Mouse (Mus musculus) stomach, embryonic 14.5 days (tissue): ENCODE data around the gene Mars. TPM values are rescaled to one million over a fixed set of nuclear protein-coding genes. Genes with fewer than 3 reads are reported as not detected.
"Not testable (repeated sequence)": the region's sequence is repeated elsewhere in the genome, so short reads cannot be mapped to it uniquely, and the experiment has no call there.

Experiments
- ATAC-seq: fragments of 200-750 bp; cut with Nextera tagmentation; 2 replicates; pipeline ENCODE4 v1.8.0; 2017; ENCODE audit warnings: low read depth, moderate TSS enrichment; ENCODE audit not compliant: insufficient number of reproducible peaks, insufficient read depth, low FRiP score
- H3K27ac ChIP-seq: fragments of 300-500 bp; sonication (generic); 2 replicates; pipeline ENCODE4 v1.5.1; 2014; ENCODE audit warnings: mild to moderate bottlenecking, low read length, moderate library complexity, mixed read lengths
- H3K27me3 ChIP-seq: fragments of 300-500 bp; sonication (generic); 2 replicates; pipeline ENCODE4 v1.6.1; 2014; ENCODE audit warnings: low read length, control low read depth, mixed read lengths; ENCODE audit not compliant: control insufficient read depth, insufficient read depth
- H3K36me3 ChIP-seq: fragments of 300-500 bp; sonication (generic); 2 replicates; pipeline ENCODE4 v1.6.1; 2014; ENCODE audit warnings: mild to moderate bottlenecking, control low read depth, low read length, moderate library complexity, mixed read lengths; ENCODE audit not compliant: control insufficient read depth, insufficient read depth
- H3K4me1 ChIP-seq: fragments of 300-500 bp; sonication (generic); 2 replicates; pipeline ENCODE4 v1.6.1; 2014; ENCODE audit warnings: low read length, control low read depth, mixed read lengths; ENCODE audit not compliant: control insufficient read depth, insufficient read depth
- H3K4me2 ChIP-seq: fragments of 300-500 bp; sonication (generic); replicated peaks from 2 replicates; pipeline ENCODE4 v1.6.1; 2014; ENCODE audit warnings: low read depth, low read length, control low read depth
- H3K4me3 ChIP-seq: fragments of 300-500 bp; sonication (generic); 2 replicates; pipeline ENCODE4 v1.5.1; 2014; ENCODE audit warnings: low read depth, low read length, control low read depth
- H3K9ac ChIP-seq: fragments of 300-500 bp; sonication (generic); replicated peaks from 2 replicates; pipeline ENCODE4 v1.6.1; 2014; ENCODE audit warnings: low read depth, mild to moderate bottlenecking, control low read depth, low read length, moderate library complexity, mixed read lengths
- H3K9me3 ChIP-seq: fragments of 300-500 bp; sonication (generic); 2 replicates; pipeline ENCODE4 v1.6.1; 2016; ENCODE audit warnings: low read depth, low read length, control low read depth; ENCODE audit not compliant: control insufficient read depth
- WGBS: fragments of 180-500 bp; shearing (Covaris S2); extraction: QIAGEN DNeasy Blood & Tissue Kit; methylation state at CpG from one replicate; pipeline ENCODE4 v1.1.7; 2014; 5-methylcytosine and 5-hydroxymethylcytosine counted together
- polyA plus RNA-seq: library from polyadenylated mRNA; unstranded; fragments of >200 nt; fragmentation: Nextera tagmentation; extraction: Ambion mirVana; gene quantifications from 2 replicates; pipeline ENCODE4 v1.2.1, GENCODE M21; 2014

Gene Mars
- polyA plus RNA-seq, 1 experiment from 2014 or later: 107 TPM

GRCm38 (mm10) chr10:127322669-127323068 lies 11.1 kb upstream of the Mars start:
- H3K27ac ChIP-seq: no peak overlapping the region
- H3K9me3 ChIP-seq: 0 out of 2 replicates have a peak, but pooled peaks cover 3% of the 10 kb centered on the region
- 0 out of 2 replicates have a peak, but pooled peaks cover 17% of the 10 kb centered on the region for H3K27me3 ChIP-seq
- no peak overlapping the region for H3K9ac ChIP-seq
- no peak overlapping the region for H3K4me3 ChIP-seq
- H3K4me2 ChIP-seq: no peak overlapping the region
- H3K36me3 ChIP-seq: no peaks in the 10 kb centered on the region
- ATAC-seq: no peak
- 71% methylated on average over 4 of the region's 4 CpGs for WGBS
- H3K4me1 ChIP-seq: peaks cover 14% of the 10 kb centered on the region; the same call in 1 of the 2 replicates

GRCm38 (mm10) chr10:127322178-127322577 lies 10.6 kb upstream of the Mars start:
- H3K27me3 ChIP-seq: 0 out of 2 replicates have a peak, but pooled peaks cover 12% of the 10 kb centered on the region

GRCm38 (mm10) chr10:127321621-127322020 lies 10.0 kb upstream of the Mars start, which contains the start of gene Arhgap9:
TSS of gene Arhgap9 (plus strand) at chr10:127321964.
- Histone ChIP-seq H3K36me3 (no peaks in the 10 kb centered on the region), H3K4me1 (peaks cover 11% of the 10 kb centered on the region; the same call in 1 of the 2 replicates), H3K27me3 (0 out of 2 replicates have a peak, but pooled peaks cover 11% of the 10 kb centered on the region), H3K4me3 (no peak within 1 kb of the TSS), H3K4me2 (no peak within 1 kb of the TSS), H3K9ac (no peak within 1 kb of the TSS), H3K9me3 (no peaks in the 10 kb centered on the region), H3K27ac (no peak within 1 kb of the TSS)
- ATAC-seq: no peak
- WGBS: 73% methylated on average over 3 of the region's 3 CpGs

More at GRCm38 (mm10) chr10:127322178-127322577, 10.6 kb upstream of the Mars start:
- H3K27ac ChIP-seq: no peak overlapping the region
- no peaks in the 10 kb centered on the region for H3K36me3 ChIP-seq
- no peak overlapping the region for H3K9ac ChIP-seq
- no peak for ATAC-seq
- no peak overlapping the region for H3K4me2 ChIP-seq
- 0 out of 2 replicates have a peak, but pooled peaks cover 2% of the 10 kb centered on the region for H3K9me3 ChIP-seq
- peaks cover 14% of the 10 kb centered on the region; the same call in 1 of the 2 replicates for H3K4me1 ChIP-seq
- no peak overlapping the region for H3K4me3 ChIP-seq
- WGBS: 55% methylated on average over 13 of the region's 13 CpGs

GRCm38 (mm10) chr10:127319969-127320368 lies 8.4 kb upstream of the Mars start:
- 73% methylated on average over 7 of the region's 7 CpGs for WGBS
- no peaks in the 10 kb centered on the region for H3K4me1 ChIP-seq
- H3K27me3 ChIP-seq: 0 out of 2 replicates have a peak, but pooled peaks cover 2% of the 10 kb centered on the region
- H3K4me3 ChIP-seq: no peak overlapping the region
- H3K36me3 ChIP-seq: no peaks in the 10 kb centered on the region
- ATAC-seq: no peak
- H3K4me2 ChIP-seq: no peak overlapping the region
- H3K27ac ChIP-seq: no peak overlapping the region
- no peak overlapping the region for H3K9ac ChIP-seq
- no peaks in the 10 kb centered on the region for H3K9me3 ChIP-seq

DNA sequence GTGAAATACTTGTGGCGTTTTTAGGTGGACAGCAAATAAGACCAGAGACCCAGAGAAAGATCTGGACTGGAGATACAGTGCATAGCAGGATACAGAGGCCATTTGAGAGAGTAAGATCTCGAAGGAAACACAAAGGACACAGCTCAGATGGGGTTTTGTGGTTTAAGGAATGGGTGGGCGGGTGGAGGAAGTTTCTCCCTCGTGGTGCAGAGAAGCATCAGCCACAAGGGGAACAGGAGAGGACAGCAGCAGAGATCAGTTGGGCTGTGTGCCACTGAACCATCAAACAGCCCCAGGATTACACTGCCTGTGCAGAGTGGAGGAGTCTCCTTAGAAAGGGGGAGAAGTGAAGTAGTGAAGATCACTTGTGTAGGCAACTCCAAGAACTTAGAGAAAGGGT lies 6.4 kb upstream of the Mars start:
- no peak overlapping the region for H3K4me3 ChIP-seq
- H3K4me2 ChIP-seq: no peak overlapping the region
- H3K36me3 ChIP-seq: no peaks in the 10 kb centered on the region
- 36% methylated on average over 4 of the region's 4 CpGs for WGBS
- H3K4me1 ChIP-seq: no peaks in the 10 kb centered on the region
- no peak overlapping the region for H3K9ac ChIP-seq
- ATAC-seq: no peak
- no peaks in the 10 kb centered on the region for H3K27me3 ChIP-seq
- H3K27ac ChIP-seq: no peak overlapping the region
- H3K9me3 ChIP-seq: no peaks in the 10 kb centered on the region

GRCm38 (mm10) chr10:127317277-127317676 lies 5.7 kb upstream of the Mars start:
- no peaks in the 10 kb centered on the region for H3K36me3 ChIP-seq
- H3K9me3 ChIP-seq: no peaks in the 10 kb centered on the region
- no peak overlapping the region for H3K4me3 ChIP-seq
- H3K27ac ChIP-seq: no peak overlapping the region
- no peak for ATAC-seq
- no peaks in the 10 kb centered on the region for H3K4me1 ChIP-seq
- H3K4me2 ChIP-seq: no peak overlapping the region
- WGBS: 76% methylated on average over 2 of the region's 2 CpGs
- no peak overlapping the region for H3K9ac ChIP-seq
- no peaks in the 10 kb centered on the region for H3K27me3 ChIP-seq

- H3K36me3 ChIP-seq, H3K4me2 ChIP-seq, H3K4me1 ChIP-seq, H3K27ac ChIP-seq, H3K4me3 ChIP-seq, H3K27me3 ChIP-seq, H3K9me3 ChIP-seq, ATAC-seq, H3K9ac ChIP-seq: not testable (repeated sequence)
- WGBS: 85% methylated on average over 1 of the region's 1 CpGs
Observed at GRCm38 (mm10) chr10:127314950-127315349, 3.4 kb upstream of the Mars start.

DNA sequence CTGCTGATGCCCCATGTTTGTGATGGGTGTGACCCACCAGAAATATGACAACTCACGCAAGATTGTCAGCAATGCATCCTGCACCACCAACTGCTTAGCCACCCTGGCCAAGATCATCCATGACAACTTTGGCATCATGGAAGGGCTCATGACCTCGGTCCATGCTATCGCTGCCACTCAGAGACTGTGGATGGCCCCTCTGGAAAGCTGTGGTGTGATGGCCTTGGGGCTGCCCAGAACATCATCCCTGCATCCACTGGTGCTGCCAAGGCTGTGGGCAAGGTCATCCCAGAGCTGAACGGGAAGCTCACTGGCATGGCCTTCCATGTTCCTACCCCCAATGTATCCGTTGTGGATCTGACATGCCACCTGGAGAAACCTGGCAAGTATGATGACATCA lies 1.9 kb upstream of the Mars start:
- 91% methylated on average over 5 of the region's 5 CpGs for WGBS
- H3K4me2 ChIP-seq, H3K27me3 ChIP-seq, ATAC-seq, H3K27ac ChIP-seq, H3K9me3 ChIP-seq, H3K9ac ChIP-seq, H3K36me3 ChIP-seq, H3K4me3 ChIP-seq, H3K4me1 ChIP-seq: not testable (repeated sequence)

DNA sequence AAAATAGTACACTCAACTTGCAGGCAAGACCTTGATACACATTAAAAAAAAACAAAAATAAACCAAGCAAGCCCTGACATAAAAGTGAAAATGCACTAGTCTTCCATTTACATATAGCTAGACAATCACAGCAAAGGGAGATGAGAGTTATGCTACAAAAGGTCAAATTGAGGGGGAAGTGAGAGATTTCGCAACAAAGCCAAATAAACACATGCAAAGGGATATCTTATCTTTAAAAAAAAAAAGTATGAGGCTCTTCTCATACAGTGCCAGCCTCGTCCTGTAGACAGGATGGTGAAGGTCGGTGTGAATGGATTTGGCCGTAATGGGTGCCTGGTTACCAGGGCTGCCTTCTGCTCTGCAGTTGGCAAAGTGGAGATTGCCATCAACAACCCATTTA lies 1.3 kb upstream of the Mars start:
- Histone ChIP-seq H3K27ac (no peak overlapping the region), H3K9ac (no peak overlapping the region), H3K27me3 (no peaks in the 10 kb centered on the region), H3K4me1 (peaks cover 7% of the 10 kb centered on the region; the same call in 1 of the 2 replicates), H3K4me2 (no peak overlapping the region), H3K4me3 (no peak overlapping the region), H3K36me3 (peaks cover 12% of the 10 kb centered on the region), H3K9me3 (no peaks in the 10 kb centered on the region)
- ATAC-seq: no peak
- WGBS: 72% methylated on average over 4 of the region's 4 CpGs
